Mouse (Mus musculus): ENCODE measurements at regions not wholly inside any gene's neighbourhood (a gene's known extent, or its start where the extent isn't known, plus 50 kb on each side); places are given as distances from the start of the nearest gene placed in this dataset.
"Not testable (repeated sequence)": the region's sequence is repeated elsewhere in the genome, so short reads cannot be mapped to it uniquely, and the experiment has no call there.

GRCm38 (mm10) chr16:31553361-31554146 is 109.7 kb upstream of the Dlg1 start:
- CTCF ChIA-PET, result no interaction called here

GRCm38 (mm10) chr16:31560426-31560825 is 102.8 kb upstream of the Dlg1 start:
- CTCF ChIA-PET, result no interaction called here

- CTCF ChIA-PET, result no interaction called here
These were observed 98.3 kb upstream of the Dlg1 start for GRCm38 (mm10) chr16:31564926-31565325.

- CTCF ChIA-PET, result no interaction called here
These were observed 94.9 kb upstream of the Dlg1 start for GRCm38 (mm10) chr16:31568316-31568715.

- CTCF ChIA-PET, result no interaction called here
These were observed 93.4 kb upstream of the Dlg1 start for GRCm38 (mm10) chr16:31569871-31570270.

DNA sequence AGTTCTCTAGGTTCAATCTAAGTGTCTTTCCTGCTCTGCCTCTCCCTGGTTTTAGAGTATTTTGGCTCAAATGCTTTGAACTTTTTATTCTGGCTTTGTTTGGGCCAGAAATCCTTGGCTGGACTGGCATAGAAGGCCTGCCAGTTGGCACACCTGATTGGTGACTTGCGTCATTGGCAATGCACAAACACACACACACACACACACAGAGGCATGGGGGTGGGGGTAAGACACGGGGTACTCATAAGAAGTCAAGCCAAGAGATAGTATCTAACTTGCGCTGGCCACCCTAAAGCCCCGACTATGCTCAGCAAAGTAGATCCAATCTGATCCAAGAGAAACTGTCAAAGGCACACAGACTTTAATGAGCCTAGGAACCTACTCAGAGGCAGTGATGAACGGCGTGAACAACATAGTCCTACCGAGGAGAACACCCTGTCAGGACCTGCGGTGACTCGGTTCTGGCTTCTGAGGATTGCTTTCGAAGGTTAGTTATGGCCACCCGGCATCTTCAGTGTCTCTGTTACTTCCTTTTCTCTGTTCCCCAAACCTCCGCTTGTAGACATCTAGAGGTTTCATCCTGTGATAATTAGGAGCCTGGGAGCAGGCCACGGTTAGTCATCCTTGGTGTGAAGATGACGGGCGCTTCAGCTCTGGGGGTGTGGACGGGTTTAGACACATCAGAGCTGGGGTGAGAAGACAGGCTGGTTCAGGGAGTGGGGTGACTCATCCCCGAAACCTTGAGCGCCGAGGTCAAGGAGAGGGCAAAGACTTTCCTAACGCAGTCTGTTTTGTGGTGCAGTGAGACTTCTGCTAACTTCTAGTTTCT is 92.7 kb upstream of the Dlg1 start:
- CTCF ChIA-PET, result no interaction called here

DNA sequence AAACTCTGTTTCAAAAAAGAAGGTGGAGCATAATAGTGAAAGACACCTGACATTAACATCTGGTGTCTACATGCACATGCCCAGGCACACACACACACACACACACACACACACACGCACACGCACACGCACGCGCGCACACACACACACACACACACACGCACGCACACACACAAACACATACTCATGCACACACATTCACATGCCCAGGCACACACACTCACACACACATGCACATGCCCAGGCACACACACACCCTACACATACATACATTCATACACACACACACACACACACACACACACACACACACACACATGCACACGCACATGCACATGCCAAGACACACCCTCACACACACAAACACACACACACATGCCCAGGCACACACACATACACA is 89.4 kb upstream of the Dlg1 start:
- CTCF ChIA-PET, result not testable (repeated sequence)

GRCm38 (mm10) chr16:31575646-31576045 is 87.6 kb upstream of the Dlg1 start:
- CTCF ChIA-PET, result not testable (repeated sequence)

GRCm38 (mm10) chr16:31576422-31576821 is 86.8 kb upstream of the Dlg1 start:
- CTCF ChIA-PET, result no interaction called here

DNA sequence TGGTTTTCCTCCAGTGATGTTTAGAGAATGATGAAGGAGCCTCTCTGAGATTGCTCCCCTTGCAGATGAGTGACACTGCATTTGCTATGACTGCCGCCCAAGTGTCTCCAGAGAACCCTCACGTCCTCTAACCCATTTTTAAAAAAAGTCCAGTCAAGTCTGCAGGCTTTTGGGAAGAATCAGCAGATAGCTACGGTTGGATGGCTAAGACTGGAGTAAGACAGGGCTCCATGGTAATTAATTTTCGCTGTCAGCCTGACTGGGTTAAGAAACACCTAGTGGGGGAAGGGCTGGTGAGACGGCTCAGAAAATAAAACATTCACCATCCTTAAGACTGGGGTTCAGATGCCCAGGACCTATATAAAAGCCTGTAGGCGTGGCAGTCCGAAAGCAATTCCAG is 85.9 kb upstream of the Dlg1 start:
- CTCF ChIA-PET, result interaction anchor here (0.8 kb wide), 1 partner anchor 35 kb away, joined by 3 read pairs; no protein-coding TSS in a partner anchor

DNA sequence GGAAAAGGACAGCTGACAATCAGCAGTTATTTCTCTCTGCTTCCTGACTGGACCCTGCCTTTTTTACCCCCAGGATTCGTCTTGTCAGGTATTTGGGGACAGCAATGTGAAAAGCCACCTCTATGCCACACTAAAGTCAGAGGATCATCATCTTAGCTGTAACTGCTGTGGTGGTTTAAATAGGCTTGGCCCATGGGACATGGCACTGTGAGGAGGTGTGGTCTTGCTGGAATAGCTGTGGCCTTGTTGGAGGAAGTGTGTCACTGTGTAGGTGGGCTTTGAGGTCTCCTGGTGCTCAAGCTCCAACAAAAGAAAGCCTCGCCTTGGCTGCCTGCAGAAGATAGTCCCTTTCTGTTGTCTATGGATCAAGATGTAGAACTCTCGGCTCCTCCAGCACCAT is 83.9 kb upstream of the Dlg1 start:
- CTCF ChIA-PET, result no interaction called here

- CTCF ChIA-PET, result no interaction called here
These were observed 82.5 kb upstream of the Dlg1 start for GRCm38 (mm10) chr16:31580779-31581178.

DNA sequence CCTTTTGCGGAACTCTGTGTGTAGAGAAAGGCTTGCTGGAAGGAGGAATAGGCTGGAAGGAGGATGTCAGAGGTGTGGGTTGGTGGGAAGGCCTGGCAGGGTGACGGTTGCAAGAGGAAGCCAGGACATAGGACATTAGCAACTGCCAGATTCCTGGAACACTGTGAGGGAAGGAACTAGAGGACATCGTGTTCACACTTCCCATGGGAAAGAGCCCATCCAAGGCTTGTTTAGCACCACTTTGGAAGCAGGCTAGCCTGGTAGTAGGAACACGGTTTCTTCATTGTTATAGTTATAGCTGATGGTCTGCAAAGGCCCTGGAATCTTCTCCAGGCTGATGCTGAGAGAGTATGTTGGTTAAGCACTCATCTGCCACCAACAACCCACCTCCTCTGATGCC is 80.4 kb upstream of the Dlg1 start:
- CTCF ChIA-PET, result interaction anchor here (0.6 kb wide), 1 partner anchor 452 kb away, joined by 3 read pairs; no protein-coding TSS in a partner anchor

DNA sequence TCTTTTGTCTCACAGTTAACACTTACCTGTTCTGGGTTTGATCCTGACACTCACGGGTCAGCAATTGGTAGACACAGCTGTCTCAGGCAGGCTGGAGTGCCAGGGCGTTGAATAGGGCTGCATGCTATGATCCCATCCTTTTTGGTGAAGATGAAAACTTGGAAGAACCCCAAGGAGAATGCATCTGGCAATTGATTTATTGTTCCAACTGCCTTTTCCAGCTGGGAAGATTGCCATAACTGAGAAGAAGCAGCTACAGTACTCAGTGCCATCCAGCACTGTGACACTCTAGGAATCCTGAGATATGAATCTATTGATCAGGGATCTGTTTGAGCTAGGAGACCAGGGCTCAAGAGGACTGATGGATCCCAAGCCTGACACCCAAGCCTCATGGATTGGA is 79.6 kb upstream of the Dlg1 start:
- CTCF ChIA-PET, result no interaction called here

DNA sequence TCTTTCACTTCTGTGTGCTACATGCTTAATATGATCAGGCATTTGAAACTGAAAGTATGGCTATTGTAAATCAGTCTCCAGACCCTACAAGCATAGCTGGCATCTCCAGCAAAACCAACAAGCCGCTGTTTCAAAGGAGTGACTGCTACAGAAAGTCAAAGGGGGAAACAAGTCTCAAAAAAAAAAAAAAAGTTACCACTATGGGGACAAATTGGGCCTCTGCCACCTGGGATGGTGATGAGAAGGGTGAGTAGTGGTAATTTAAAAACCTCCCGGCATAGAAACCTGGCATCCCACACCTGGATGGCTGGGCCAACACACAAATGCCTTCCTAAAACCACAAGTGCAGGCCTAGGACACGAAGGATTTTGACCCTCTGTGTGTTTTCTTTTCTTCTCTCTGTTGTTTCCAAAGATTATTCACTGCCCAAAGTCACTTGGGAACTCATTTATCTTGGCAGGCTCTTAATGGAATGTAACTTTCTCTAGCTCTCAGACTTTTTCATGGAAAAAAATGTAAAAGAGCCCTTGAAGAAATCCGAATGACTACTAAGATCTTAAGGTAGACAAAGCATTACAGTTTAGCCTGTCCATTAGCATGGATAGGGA is 78.9 kb upstream of the Dlg1 start:
- CTCF ChIA-PET, result no interaction called here

DNA sequence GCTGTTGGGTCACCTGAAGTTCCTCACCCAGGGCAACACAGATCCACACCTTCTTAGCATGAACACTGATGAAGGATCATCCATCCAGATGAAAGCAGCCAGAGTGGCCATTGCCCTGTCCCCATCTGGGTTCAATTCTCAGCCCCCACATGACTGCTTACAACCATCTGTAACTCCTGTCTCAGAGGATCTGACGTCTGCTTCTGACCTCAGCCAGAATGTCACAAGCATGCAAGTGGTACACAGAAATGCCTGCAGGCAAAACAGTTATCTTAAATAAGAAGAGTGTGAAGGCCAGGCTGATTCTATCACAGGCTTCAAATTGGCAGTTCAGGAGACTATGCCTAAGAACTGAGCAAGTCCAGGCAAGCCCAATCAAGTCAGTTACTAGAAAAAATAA is 76.2 kb upstream of the Dlg1 start:
- CTCF ChIA-PET, result no interaction called here

- CTCF ChIA-PET, result no interaction called here
These were observed 73.7 kb upstream of the Dlg1 start for GRCm38 (mm10) chr16:31589576-31589975.

DNA sequence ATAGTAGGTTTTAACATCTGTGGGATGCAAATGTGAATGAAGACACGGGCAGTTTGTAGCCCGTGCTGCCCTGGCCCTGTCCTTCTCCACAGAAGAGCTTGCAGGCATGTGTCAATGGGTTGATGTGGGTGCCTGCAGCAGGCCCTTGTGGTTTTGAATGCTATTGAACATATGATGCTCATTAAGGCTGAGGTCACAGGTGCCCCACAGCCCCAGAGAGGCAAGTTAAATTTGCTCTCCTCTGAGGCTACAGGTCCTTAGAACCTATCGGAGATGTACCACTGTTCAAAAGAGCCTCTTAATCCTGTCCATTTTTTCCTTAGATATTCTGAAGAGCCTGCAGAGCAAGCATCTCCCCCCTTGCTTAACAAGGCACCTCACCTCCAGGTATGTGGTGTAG is 71.7 kb upstream of the Dlg1 start:
- CTCF ChIA-PET, result no interaction called here

GRCm38 (mm10) chr16:31592014-31592871 is 71.0 kb upstream of the Dlg1 start:
- CTCF ChIA-PET, result no interaction called here

GRCm38 (mm10) chr16:31592973-31593683 is 70.1 kb upstream of the Dlg1 start:
- CTCF ChIA-PET, result no interaction called here

DNA sequence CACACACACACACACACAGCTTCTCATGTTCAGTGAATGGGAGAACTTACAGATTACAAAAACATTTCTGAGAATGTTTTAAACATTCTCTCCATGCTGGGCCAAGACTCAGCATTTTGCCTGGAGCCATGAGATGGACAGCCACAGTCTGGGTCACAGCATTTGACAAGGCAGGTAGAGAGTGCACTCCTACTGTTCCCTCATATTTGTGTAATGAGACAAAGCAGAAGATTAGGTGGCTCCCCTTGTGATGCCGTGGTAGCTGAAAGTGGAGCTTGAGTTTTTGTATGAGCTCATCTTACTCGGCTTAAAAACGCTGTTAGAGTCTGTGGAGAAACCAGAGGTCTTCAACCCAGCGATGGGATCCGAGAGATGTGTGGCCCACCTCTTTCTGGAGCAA is 65.3 kb upstream of the Dlg1 start:
- CTCF ChIA-PET, result no interaction called here

All from spleen, embryonic (tissue).